Mouse (Mus musculus): ENCODE measurements around the gene Pus10. TPM values are rescaled to one million over a fixed set of nuclear protein-coding genes. Genes with fewer than 3 reads are reported as not detected.

Pus10 gene
- polyA plus RNA-seq, 1 experiment, result 4.8 TPM

DNA sequence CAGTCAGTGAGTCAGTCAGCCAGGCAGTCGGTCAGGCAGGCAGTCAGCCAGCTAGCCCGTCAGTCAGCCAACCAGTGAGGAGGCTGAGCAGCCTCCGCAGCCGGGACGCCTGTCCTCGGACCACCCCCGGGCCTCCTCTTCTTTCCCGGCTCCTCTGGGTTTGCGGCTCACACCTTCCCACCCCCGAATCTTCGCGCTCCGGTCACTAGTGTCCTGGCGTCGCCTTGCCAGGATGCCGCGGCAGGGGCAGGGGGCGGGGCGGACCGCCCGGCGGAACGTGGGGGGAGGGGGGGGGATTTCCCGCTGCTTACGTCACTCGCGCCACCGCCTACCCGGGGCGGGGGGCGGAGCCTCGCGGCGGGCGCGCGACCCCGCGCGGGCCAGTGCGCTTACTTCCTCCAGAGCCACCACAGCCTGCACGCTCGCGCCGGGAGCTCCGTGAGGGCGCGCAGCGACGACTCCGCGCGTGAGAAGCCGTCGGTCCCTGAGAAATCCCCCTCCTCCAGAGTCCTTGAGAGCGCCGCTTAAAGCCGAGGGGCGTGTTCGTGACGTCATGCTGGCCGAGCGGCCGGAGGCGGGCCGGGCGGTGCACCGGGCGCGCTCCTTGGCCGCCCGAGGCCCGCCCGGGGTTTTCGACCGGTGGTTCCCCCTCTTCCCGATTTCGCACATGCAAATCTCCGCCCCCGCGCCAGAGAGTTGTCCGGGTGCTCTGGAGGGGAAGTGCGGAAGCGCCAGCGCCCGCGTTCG, 105.5 kb downstream of the Pus10 start, which contains the start of gene Rel:
Gene Rel (minus strand): TSS at position 211 of the 747 bp plus-strand sequence.
- Histone ChIP-seq H3K4me1 (replicated peaks; ENCODE audit: control insufficient read depth, insufficient read depth, low read length) (peaks cover 5% of the 10 kb centered on the region), H3K36me3 (ENCODE audit: control insufficient read depth, insufficient read depth, low read length) (no peaks in the 10 kb centered on the region), H3K27ac (ENCODE audit: control insufficient read depth, insufficient read depth, low read length) (peak within 1 kb of the TSS; percentile 88), H3K4me3 (ENCODE audit: control insufficient read depth, insufficient read depth, low read length) (peak within 1 kb of the TSS; percentile 92), H3K27me3 (ENCODE audit: control insufficient read depth, insufficient read depth, low read length) (no peaks in the 10 kb centered on the region)
- TF ChIP-seq CTCF (IDR thresholded peaks at IDR 0.05; ENCODE audit: borderline replicate concordance, control insufficient read depth, extremely low read depth, insufficient read depth, low read length, poor library complexity) (0 out of 2 replicates have a peak, but pooled peaks have one; percentile 7), POLR2A (IDR thresholded peaks at IDR 0.05; ENCODE audit: control insufficient read depth, extremely low read depth, insufficient read depth, low read length, poor library complexity) (peak; percentile 97)
- under 1% methylated on average over 85 of the region's 88 CpGs for WGBS
- peak; percentile 86 for DNase-seq

DNA sequence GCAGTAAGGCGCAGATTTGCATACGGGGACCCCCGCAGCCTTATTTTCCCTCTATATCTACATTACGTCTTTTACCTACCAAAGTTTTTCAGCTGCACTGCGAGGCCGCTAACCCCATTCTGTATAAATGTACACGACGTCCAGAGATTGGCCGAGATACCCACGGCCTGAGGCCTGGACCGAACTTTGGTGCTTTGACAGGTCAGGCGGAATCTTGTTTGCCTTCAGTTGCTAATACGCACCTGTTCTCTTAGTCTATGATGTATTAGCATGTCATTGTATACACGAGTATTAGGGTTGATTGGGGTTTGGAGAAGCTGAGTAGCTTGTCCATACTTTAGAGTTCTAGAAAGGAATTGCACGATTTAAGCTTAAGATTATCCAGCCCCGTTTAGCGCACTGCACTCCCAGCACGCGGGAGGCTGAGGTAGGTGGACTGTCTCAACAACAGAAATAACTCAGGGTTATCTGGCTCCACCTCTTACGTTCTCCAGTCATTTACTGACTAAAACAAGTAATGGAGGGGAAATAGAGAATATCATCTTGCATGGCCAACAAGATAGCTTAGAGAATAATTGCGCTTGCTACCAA, 106.1 kb downstream of the Pus10 start:
- Histone ChIP-seq H3K27ac (ENCODE audit: control insufficient read depth, insufficient read depth, low read length) (peak overlapping the region; percentile 88), H3K4me1 (replicated peaks; ENCODE audit: control insufficient read depth, insufficient read depth, low read length) (peaks cover 5% of the 10 kb centered on the region), H3K36me3 (ENCODE audit: control insufficient read depth, insufficient read depth, low read length) (no peaks in the 10 kb centered on the region), H3K4me3 (ENCODE audit: control insufficient read depth, insufficient read depth, low read length) (peak overlapping the region; percentile 85), H3K27me3 (ENCODE audit: control insufficient read depth, insufficient read depth, low read length) (no peaks in the 10 kb centered on the region)
- WGBS, result 14% methylated on average over 21 of the region's 21 CpGs
- TF ChIP-seq POLR2A (IDR thresholded peaks at IDR 0.05; ENCODE audit: control insufficient read depth, extremely low read depth, insufficient read depth, low read length, poor library complexity) (no peak), CTCF (IDR thresholded peaks at IDR 0.05; ENCODE audit: borderline replicate concordance, control insufficient read depth, extremely low read depth, insufficient read depth, low read length, poor library complexity) (no peak)
- peak; percentile 13 for DNase-seq

DNA sequence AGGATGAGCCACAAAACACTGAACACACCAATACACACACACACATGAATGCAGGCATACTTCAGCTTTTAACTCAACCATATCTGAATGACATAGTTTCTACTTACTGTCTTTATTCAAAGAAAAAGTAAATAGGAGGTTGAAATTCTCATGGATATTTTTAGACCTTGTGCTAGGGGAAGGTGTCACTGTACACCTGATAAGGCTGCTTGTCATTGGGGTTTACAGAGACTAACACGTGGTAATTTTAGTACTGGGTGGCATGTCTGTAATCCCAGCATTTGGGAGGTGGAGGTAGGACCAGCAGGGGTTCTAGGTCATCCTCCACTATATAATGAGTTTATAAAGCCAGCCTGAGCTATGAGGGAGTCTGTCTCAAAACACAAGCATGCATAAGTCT, 107.0 kb downstream of the Pus10 start:
- H3K4me1 ChIP-seq (replicated peaks; ENCODE audit: control insufficient read depth, insufficient read depth, low read length), result peaks cover 5% of the 10 kb centered on the region
- no peak overlapping the region for H3K27ac ChIP-seq (ENCODE audit: control insufficient read depth, insufficient read depth, low read length)
- no peaks in the 10 kb centered on the region for H3K27me3 ChIP-seq (ENCODE audit: control insufficient read depth, insufficient read depth, low read length)
- TF ChIP-seq CTCF (IDR thresholded peaks at IDR 0.05; ENCODE audit: borderline replicate concordance, control insufficient read depth, extremely low read depth, insufficient read depth, low read length, poor library complexity), result no peak
- no peak overlapping the region for H3K4me3 ChIP-seq (ENCODE audit: control insufficient read depth, insufficient read depth, low read length)
- no peak for DNase-seq
- 72% methylated on average over 1 of the region's 1 CpGs for WGBS
- no peaks in the 10 kb centered on the region for H3K36me3 ChIP-seq (ENCODE audit: control insufficient read depth, insufficient read depth, low read length)

DNA sequence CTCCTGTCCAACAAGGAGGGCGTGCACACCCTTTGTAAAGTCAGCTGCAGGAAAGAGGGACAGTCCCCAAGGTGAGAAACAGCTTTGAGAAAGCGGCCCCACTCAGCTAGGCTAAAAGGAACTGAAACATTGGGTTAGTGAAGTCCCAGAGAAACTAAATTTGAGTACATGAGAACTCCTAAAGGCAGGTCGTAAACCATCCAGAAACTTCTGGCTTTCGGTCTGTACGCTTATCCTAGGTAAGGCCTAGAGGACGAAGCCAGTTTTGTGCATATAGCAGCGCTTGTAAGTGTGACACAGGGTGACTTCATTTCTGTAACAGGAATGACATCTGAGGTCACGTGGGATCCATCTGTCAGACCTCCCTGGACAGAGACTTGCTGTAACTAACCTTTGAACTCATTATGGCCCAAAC, 113.3 kb downstream of the Pus10 start:
- WGBS, result 89% methylated on average over 8 of the region's 8 CpGs

GRCm38 (mm10) chr11:23782038-23782437, 116.6 kb downstream of the Pus10 start:
- Histone ChIP-seq H3K4me3 (ENCODE audit: control insufficient read depth, insufficient read depth, low read length) (no peak overlapping the region), H3K27me3 (ENCODE audit: control insufficient read depth, insufficient read depth, low read length) (no peaks in the 10 kb centered on the region), H3K36me3 (ENCODE audit: control insufficient read depth, insufficient read depth, low read length) (no peaks in the 10 kb centered on the region), H3K4me1 (replicated peaks; ENCODE audit: control insufficient read depth, insufficient read depth, low read length) (0 out of 2 replicates have a peak, but pooled peaks cover 2% of the 10 kb centered on the region), H3K27ac (ENCODE audit: control insufficient read depth, insufficient read depth, low read length) (no peak overlapping the region)
- 18% methylated on average over 3 of the region's 3 CpGs for WGBS
- no peak for DNase-seq
- TF ChIP-seq CTCF (IDR thresholded peaks at IDR 0.05; ENCODE audit: borderline replicate concordance, control insufficient read depth, extremely low read depth, insufficient read depth, low read length, poor library complexity) (no peak), POLR2A (IDR thresholded peaks at IDR 0.05; ENCODE audit: control insufficient read depth, extremely low read depth, insufficient read depth, low read length, poor library complexity) (no peak)

More for the DNA sequence above, 113.3 kb downstream of the Pus10 start:
- no peaks in the 10 kb centered on the region for H3K27me3 ChIP-seq (ENCODE audit: control insufficient read depth, insufficient read depth, low read length)
- 0 out of 2 replicates have a peak, but pooled peaks cover 2% of the 10 kb centered on the region for H3K4me1 ChIP-seq (replicated peaks; ENCODE audit: control insufficient read depth, insufficient read depth, low read length)
- no peaks in the 10 kb centered on the region for H3K36me3 ChIP-seq (ENCODE audit: control insufficient read depth, insufficient read depth, low read length)
- no peak overlapping the region for H3K4me3 ChIP-seq (ENCODE audit: control insufficient read depth, insufficient read depth, low read length)
- TF ChIP-seq CTCF (IDR thresholded peaks at IDR 0.05; ENCODE audit: borderline replicate concordance, control insufficient read depth, extremely low read depth, insufficient read depth, low read length, poor library complexity) (no peak), POLR2A (IDR thresholded peaks at IDR 0.05; ENCODE audit: control insufficient read depth, extremely low read depth, insufficient read depth, low read length, poor library complexity) (no peak)
- no peak for DNase-seq
- no peak overlapping the region for H3K27ac ChIP-seq (ENCODE audit: control insufficient read depth, insufficient read depth, low read length)

Other genes with a start within 250 kb of the Pus10 start
- 9.0 and 9.6 TPM in 2 replicates for gene Ahsa2, start 167.6 kb upstream of the Pus10 start, polyA plus RNA-seq (2012; rRNA removed)
- gene 1700093K21Rik, start 144.5 kb upstream of the Pus10 start, polyA plus RNA-seq (2012; rRNA removed), result 0.33 TPM in 1 of 2 replicates, not detected in the other
- 2.3 and 3.4 TPM in 2 replicates for gene 0610010F05Rik, start 32.0 kb upstream of the Pus10 start, polyA plus RNA-seq (2012; rRNA removed)
- gene Pex13, start 285 bp downstream of the Pus10 start, polyA plus RNA-seq (2012; rRNA removed), result 7.5 and 9.1 TPM in 2 replicates
- gene Rel, start 105.3 kb downstream of the Pus10 start, polyA plus RNA-seq (2012; rRNA removed), result 9.0 and 9.3 TPM in 2 replicates
- 10.4 and 11.9 TPM in 2 replicates for gene Papolg, start 229.6 kb downstream of the Pus10 start, polyA plus RNA-seq (2012; rRNA removed)